Mouse (Mus musculus) limb, embryonic 11.5 days (tissue): Measurements from ENCODE around the gene Kif3c. TPM values are rescaled to one million over a fixed set of nuclear protein-coding genes. Genes with fewer than 3 reads are reported as not detected.
A peak's percentile ranks its signal among the peaks of the same experiment; 100 is the strongest.

Experiments used
- ATAC-seq: fragments of 200-750 bp; cut with Nextera tagmentation; 2 replicates; pipeline ENCODE4 v1.8.0; 2017; ENCODE audit warnings: low read depth; ENCODE audit not compliant: insufficient number of reproducible peaks, low FRiP score, low TSS enrichment
- DNase-seq: peaks from one replicate; pipeline ENCODE4 v3.0.0-alpha.2; 2015; ENCODE audit warnings: low spot score
- H3K27ac ChIP-seq: fragments of 300-500 bp; sonication (generic); replicated peaks from 2 replicates; pipeline ENCODE4 v1.5.1; 2014; ENCODE audit warnings: low read depth, mild to moderate bottlenecking, low read length
- H3K27me3 ChIP-seq: fragments of 300-500 bp; sonication (generic); 2 replicates; pipeline ENCODE4 v1.6.1; 2014; ENCODE audit warnings: mild to moderate bottlenecking, low read length, mixed read lengths; ENCODE audit not compliant: control insufficient read depth, insufficient read depth
- H3K36me3 ChIP-seq: fragments of 300-500 bp; sonication (generic); 2 replicates; pipeline ENCODE4 v1.6.1; 2014; ENCODE audit warnings: mild to moderate bottlenecking, low read length, moderate library complexity, mixed read lengths; ENCODE audit not compliant: control insufficient read depth, insufficient read depth
- H3K4me1 ChIP-seq: fragments of 300-500 bp; sonication (generic); 2 replicates; pipeline ENCODE4 v1.6.1; 2014; ENCODE audit warnings: low read length, mixed read lengths; ENCODE audit not compliant: control insufficient read depth, insufficient read depth
- H3K4me2 ChIP-seq: fragments of 300-500 bp; sonication (generic); 2 replicates; pipeline ENCODE4 v1.6.1; 2014; ENCODE audit warnings: low read depth, mild to moderate bottlenecking, moderate library complexity; ENCODE audit not compliant: severe bottlenecking
- H3K4me3 ChIP-seq: fragments of 300-500 bp; sonication (generic); 2 replicates; pipeline ENCODE4 v1.5.1; 2014; ENCODE audit warnings: low read depth, low read length
- H3K9ac ChIP-seq: fragments of 300-500 bp; sonication (generic); 2 replicates; pipeline ENCODE4 v1.6.1; 2014; ENCODE audit warnings: mild to moderate bottlenecking, low read length
- H3K9me3 ChIP-seq: fragments of 300-500 bp; sonication (generic); 2 replicates; pipeline ENCODE4 v1.6.1; 2016; ENCODE audit warnings: low read length; ENCODE audit not compliant: control insufficient read depth
- WGBS: fragments of 180-500 bp; shearing (Covaris S2); extraction: QIAGEN DNeasy Blood & Tissue Kit; methylation state at CpG from one replicate; pipeline ENCODE4 v1.1.7; 2014; 5-methylcytosine and 5-hydroxymethylcytosine counted together
- polyA plus RNA-seq: library from polyadenylated mRNA; unstranded; fragments of >200 nt; fragmentation: Nextera tagmentation; extraction: Ambion mirVana; gene quantifications from 2 replicates; pipeline ENCODE4 v1.2.1, GENCODE M21; 2014

The Kif3c gene
- polyA plus RNA-seq, 1 experiment from 2014 or later, result 16.5 TPM

- H3K4me3 ChIP-seq, result peak overlapping the region; percentile 60
- H3K9me3 ChIP-seq, result no peaks in the 10 kb centered on the region
- H3K9ac ChIP-seq, result no peak overlapping the region
- ATAC-seq (no peak), DNase-seq (no peak)
- H3K4me2 ChIP-seq, result peak overlapping the region; percentile 48; the same call in 1 of the 2 replicates
- no peaks in the 10 kb centered on the region for H3K27me3 ChIP-seq
- no peaks in the 10 kb centered on the region for H3K4me1 ChIP-seq
- H3K36me3 ChIP-seq, result no peaks in the 10 kb centered on the region
- peak overlapping the region; percentile 74; the same call in 1 of the 2 replicates for H3K27ac ChIP-seq
- WGBS, result 67% methylated on average over 11 of the region's 11 CpGs
These were observed 63.2 kb downstream of the Kif3c start for GRCm38 (mm10) chr12:3427891-3428775.

- ATAC-seq (no peak), DNase-seq (no peak)
- 92% methylated on average over 2 of the region's 2 CpGs for WGBS
- Histone ChIP-seq H3K27ac (no peak overlapping the region), H3K36me3 (no peaks in the 10 kb centered on the region), H3K9me3 (no peaks in the 10 kb centered on the region), H3K4me3 (no peak overlapping the region), H3K4me2 (no peak overlapping the region), H3K9ac (no peak overlapping the region), H3K4me1 (no peaks in the 10 kb centered on the region), H3K27me3 (no peaks in the 10 kb centered on the region)
These were observed 64.9 kb downstream of the Kif3c start for GRCm38 (mm10) chr12:3429681-3430442.

- Histone ChIP-seq H3K9ac (no peak overlapping the region), H3K4me3 (no peak overlapping the region), H3K36me3 (no peaks in the 10 kb centered on the region), H3K27me3 (no peaks in the 10 kb centered on the region), H3K9me3 (no peaks in the 10 kb centered on the region), H3K4me1 (no peaks in the 10 kb centered on the region), H3K4me2 (no peak overlapping the region), H3K27ac (no peak overlapping the region)
- no peak for DNase-seq
- ATAC-seq, result no peak
These were observed 65.5 kb downstream of the Kif3c start for GRCm38 (mm10) chr12:3430443-3430753.

GRCm38 (mm10) chr12:3430985-3431384, 66.1 kb downstream of the Kif3c start:
- ATAC-seq (no peak), DNase-seq (no peak)
- Histone ChIP-seq H3K4me1 (no peaks in the 10 kb centered on the region), H3K27me3 (no peaks in the 10 kb centered on the region), H3K4me3 (no peak overlapping the region), H3K9me3 (no peaks in the 10 kb centered on the region), H3K36me3 (no peaks in the 10 kb centered on the region), H3K27ac (no peak overlapping the region), H3K4me2 (no peak overlapping the region), H3K9ac (no peak overlapping the region)

- 65% methylated on average over 1 of the region's 1 CpGs for WGBS
- ATAC-seq (no peak), DNase-seq (no peak)
- Histone ChIP-seq H3K9me3 (no peaks in the 10 kb centered on the region), H3K36me3 (no peaks in the 10 kb centered on the region), H3K9ac (no peak overlapping the region), H3K27ac (no peak overlapping the region), H3K4me2 (no peak overlapping the region), H3K4me1 (no peaks in the 10 kb centered on the region), H3K4me3 (no peak overlapping the region), H3K27me3 (no peaks in the 10 kb centered on the region)
These were observed 68.8 kb downstream of the Kif3c start for GRCm38 (mm10) chr12:3433736-3434135.

- Histone ChIP-seq H3K4me1 (no peaks in the 10 kb centered on the region), H3K4me2 (no peak overlapping the region), H3K36me3 (no peaks in the 10 kb centered on the region), H3K27me3 (no peaks in the 10 kb centered on the region), H3K4me3 (no peak overlapping the region), H3K27ac (no peak overlapping the region), H3K9ac (no peak overlapping the region), H3K9me3 (no peaks in the 10 kb centered on the region)
- DNase-seq (no peak), ATAC-seq (no peak)
- WGBS, result 85% methylated on average over 5 of the region's 5 CpGs
These were observed 71.5 kb downstream of the Kif3c start for GRCm38 (mm10) chr12:3436446-3436845.

- H3K27me3 ChIP-seq, result no peaks in the 10 kb centered on the region
- ATAC-seq, result no peak
- H3K9me3 ChIP-seq, result no peaks in the 10 kb centered on the region
- H3K4me2 ChIP-seq, result no peak overlapping the region
- no peak overlapping the region for H3K9ac ChIP-seq
- 92% methylated on average over 1 of the region's 1 CpGs for WGBS
- no peak overlapping the region for H3K4me3 ChIP-seq
- no peak overlapping the region for H3K27ac ChIP-seq
- DNase-seq, result no peak
- no peaks in the 10 kb centered on the region for H3K36me3 ChIP-seq
- no peaks in the 10 kb centered on the region for H3K4me1 ChIP-seq
These were observed 72.9 kb downstream of the Kif3c start for GRCm38 (mm10) chr12:3437815-3438214.

GRCm38 (mm10) chr12:3440916-3441315, 76.0 kb downstream of the Kif3c start:
- Histone ChIP-seq H3K4me1 (no peaks in the 10 kb centered on the region), H3K27me3 (no peaks in the 10 kb centered on the region), H3K27ac (no peak overlapping the region), H3K9ac (no peak overlapping the region), H3K9me3 (no peaks in the 10 kb centered on the region), H3K36me3 (no peaks in the 10 kb centered on the region), H3K4me2 (no peak overlapping the region), H3K4me3 (no peak overlapping the region)
- ATAC-seq, result no peak
- WGBS, result 91% methylated on average over 2 of the region's 2 CpGs
- DNase-seq, result no peak
